Mouse (Mus musculus): ENCODE results near the gene Cstad.

Cstad gene

GRCm38 (mm10) chr2:30593636-30594310, 1.1 kb upstream of the Cstad start:
- in situ Hi-C loops (cut with MboI; ENCODE audit: low sequenced_read_pairs), result no loop called here

- in situ Hi-C loops (cut with MboI; ENCODE audit: low sequenced_read_pairs), result no loop called here
Observed at GRCm38 (mm10) chr2:30595796-30596195, 956 bp downstream of the Cstad start.

- in situ Hi-C loops (cut with MboI; ENCODE audit: low sequenced_read_pairs), result no loop called here
Observed at GRCm38 (mm10) chr2:30599621-30600020, 4.8 kb downstream of the Cstad start.

GRCm38 (mm10) chr2:30600291-30600690, 5.5 kb downstream of the Cstad start:
- in situ Hi-C loops (cut with MboI; ENCODE audit: low sequenced_read_pairs), result no loop called here

GRCm38 (mm10) chr2:30600965-30601841, 6.4 kb downstream of the Cstad start:
- in situ Hi-C loops (cut with MboI; ENCODE audit: low sequenced_read_pairs), result no loop called here

- in situ Hi-C loops (cut with MboI; ENCODE audit: low sequenced_read_pairs), result no loop called here
Observed at GRCm38 (mm10) chr2:30602451-30602850, 7.6 kb downstream of the Cstad start.

- in situ Hi-C loops (cut with MboI; ENCODE audit: low sequenced_read_pairs), result no loop called here
Observed at GRCm38 (mm10) chr2:30603731-30604130, 8.9 kb downstream of the Cstad start.

GRCm38 (mm10) chr2:30604880-30605761, 10.3 kb downstream of the Cstad start:
- in situ Hi-C loops (cut with MboI; ENCODE audit: low sequenced_read_pairs), result no loop called here

- in situ Hi-C loops (cut with MboI; ENCODE audit: low sequenced_read_pairs), result no loop called here
Observed at GRCm38 (mm10) chr2:30605762-30606051, 10.9 kb downstream of the Cstad start.

GRCm38 (mm10) chr2:30606621-30607052, 11.8 kb downstream of the Cstad start:
- in situ Hi-C loops (cut with MboI; ENCODE audit: low sequenced_read_pairs), result no loop called here

- in situ Hi-C loops (cut with MboI; ENCODE audit: low sequenced_read_pairs), result no loop called here
Observed at GRCm38 (mm10) chr2:30607941-30608340, 13.1 kb downstream of the Cstad start.

- in situ Hi-C loops (cut with MboI; ENCODE audit: low sequenced_read_pairs), result no loop called here
Observed at GRCm38 (mm10) chr2:30608690-30609201, 13.9 kb downstream of the Cstad start.

GRCm38 (mm10) chr2:30613574-30613973, 18.7 kb downstream of the Cstad start:
- in situ Hi-C loops (cut with MboI; ENCODE audit: low sequenced_read_pairs), result no loop called here

GRCm38 (mm10) chr2:30614151-30614923, 19.5 kb downstream of the Cstad start:
- in situ Hi-C loops (cut with MboI; ENCODE audit: low sequenced_read_pairs), result no loop called here

- in situ Hi-C loops (cut with MboI; ENCODE audit: low sequenced_read_pairs), result no loop called here
Observed at GRCm38 (mm10) chr2:30615869-30616268, 21.0 kb downstream of the Cstad start.

- in situ Hi-C loops (cut with MboI; ENCODE audit: low sequenced_read_pairs), result no loop called here
Observed at GRCm38 (mm10) chr2:30616464-30616863, 21.6 kb downstream of the Cstad start.

- in situ Hi-C loops (cut with MboI; ENCODE audit: low sequenced_read_pairs), result no loop called here
Observed at GRCm38 (mm10) chr2:30618487-30619248, 23.8 kb downstream of the Cstad start.

- in situ Hi-C loops (cut with MboI; ENCODE audit: low sequenced_read_pairs), result no loop called here
Observed at GRCm38 (mm10) chr2:30623873-30624272, 29.0 kb downstream of the Cstad start.

GRCm38 (mm10) chr2:30625296-30625826, 30.5 kb downstream of the Cstad start:
- in situ Hi-C loops (cut with MboI; ENCODE audit: low sequenced_read_pairs), result no loop called here
